Mouse (Mus musculus): ENCODE results near the gene Aox1.

The Aox1 gene

GRCm38 (mm10) chr1:58065151-58065550, 35.4 kb downstream of the Aox1 start:
- no peak for DNase-seq (ENCODE audit: low spot score)

DNA sequence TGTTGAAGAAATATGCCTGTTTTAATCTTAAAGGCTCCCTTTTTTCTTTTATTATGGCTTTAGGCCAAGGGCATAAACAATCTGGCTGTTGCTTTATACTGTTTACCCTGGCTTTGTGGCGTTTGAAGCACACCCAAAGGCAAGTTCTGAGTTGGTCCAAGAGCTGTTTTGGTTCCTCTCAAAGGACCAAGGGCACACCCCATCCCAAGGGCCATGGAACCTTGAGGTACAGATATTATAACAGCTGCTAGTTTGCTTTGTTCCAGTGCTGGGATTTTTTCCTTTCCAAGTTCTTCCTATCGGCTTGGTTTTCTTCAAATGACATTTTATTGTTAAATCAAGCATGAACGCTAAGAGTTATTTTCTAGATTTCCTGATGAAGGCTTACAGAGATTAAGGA, 35.9 kb downstream of the Aox1 start:
- DNase-seq (ENCODE audit: low spot score), result no peak

- DNase-seq (ENCODE audit: low spot score), result no peak
Measured at GRCm38 (mm10) chr1:58069181-58069580, 39.5 kb downstream of the Aox1 start.

- DNase-seq (ENCODE audit: low spot score), result no peak
Measured at GRCm38 (mm10) chr1:58070091-58070490, 40.4 kb downstream of the Aox1 start.

DNA sequence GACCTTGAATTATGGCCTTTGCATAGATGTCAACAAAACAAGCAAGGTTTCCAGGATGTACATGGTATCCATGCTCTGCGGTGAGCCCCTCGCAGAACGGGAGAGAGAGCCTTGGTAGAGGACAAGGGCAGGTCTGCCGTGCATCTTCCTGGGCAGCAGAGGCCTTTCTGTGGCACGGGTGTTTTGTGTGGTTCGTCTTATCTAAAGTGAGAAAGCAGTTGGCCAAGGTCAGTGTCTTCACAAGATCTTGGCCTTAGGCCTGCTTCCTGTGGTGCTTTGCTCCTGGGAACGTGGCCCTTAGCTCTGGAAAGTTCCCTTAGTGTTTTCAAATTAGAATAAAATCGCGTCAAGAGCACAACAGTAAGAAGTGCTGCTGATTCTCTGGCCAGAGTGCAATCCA, 41.3 kb downstream of the Aox1 start:
- no peak for DNase-seq (ENCODE audit: low spot score)

GRCm38 (mm10) chr1:58071509-58071908, 41.8 kb downstream of the Aox1 start:
- DNase-seq (ENCODE audit: low spot score), result no peak

GRCm38 (mm10) chr1:58072416-58072815, 42.7 kb downstream of the Aox1 start:
- no peak for DNase-seq (ENCODE audit: low spot score)

DNA sequence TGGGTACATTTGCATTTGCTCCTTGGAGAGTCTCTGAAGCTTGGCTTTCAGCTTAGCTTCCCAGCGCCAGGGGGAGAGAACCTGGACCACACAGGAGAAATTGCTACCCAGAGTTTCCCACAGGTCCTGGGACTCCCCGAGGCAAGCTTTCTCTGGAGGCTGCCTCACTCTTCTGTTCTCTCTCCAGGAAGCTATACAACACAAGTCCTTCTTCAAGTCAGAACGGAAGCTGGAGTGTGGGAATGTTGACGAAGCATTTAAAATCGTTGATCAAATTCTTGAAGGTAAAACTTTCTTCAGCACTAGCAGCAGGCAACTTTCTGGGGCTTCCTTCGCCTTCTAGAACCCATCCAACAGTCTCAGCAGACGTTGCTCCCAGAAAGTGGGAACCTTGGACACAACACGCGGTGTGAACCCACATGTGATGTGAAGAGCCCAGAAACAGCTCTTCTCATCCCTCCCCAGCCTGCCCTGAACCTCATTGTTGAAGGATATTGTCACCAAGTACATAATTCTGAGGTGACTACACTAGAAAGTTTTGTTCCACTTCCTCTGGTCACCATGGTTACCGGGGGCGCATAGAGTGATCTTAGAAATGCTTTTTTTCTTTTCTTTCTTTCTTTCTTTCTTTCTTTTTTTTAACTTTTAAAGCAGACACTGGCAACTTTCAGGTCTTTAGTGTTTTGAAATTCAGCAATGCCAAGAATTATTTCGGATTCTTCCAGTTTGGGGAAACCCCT, 43.4 kb downstream of the Aox1 start:
- DNase-seq (ENCODE audit: low spot score), result no peak

DNA sequence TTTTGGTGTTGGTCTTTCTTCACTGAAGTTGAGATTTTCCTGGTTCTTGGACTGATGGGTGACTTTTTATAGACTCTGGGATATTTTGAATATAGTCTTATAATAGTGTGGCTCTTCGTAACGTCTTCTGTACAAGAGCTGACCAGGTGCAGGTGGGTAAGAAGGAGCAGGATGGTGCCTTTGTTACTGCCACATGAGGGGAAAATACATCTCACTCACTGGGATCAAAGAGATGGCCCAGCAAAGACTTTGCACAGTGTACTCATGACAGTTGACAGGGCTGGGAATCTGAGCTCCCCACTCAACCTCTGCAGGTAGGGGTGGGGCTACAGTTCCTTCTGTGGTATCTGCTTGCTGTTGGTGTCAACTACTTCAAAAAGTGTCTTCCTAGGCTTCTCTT, 44.5 kb downstream of the Aox1 start:
- DNase-seq (ENCODE audit: low spot score), result no peak

GRCm38 (mm10) chr1:58077882-58078281, 48.2 kb downstream of the Aox1 start:
- DNase-seq (ENCODE audit: low spot score), result no peak

DNA sequence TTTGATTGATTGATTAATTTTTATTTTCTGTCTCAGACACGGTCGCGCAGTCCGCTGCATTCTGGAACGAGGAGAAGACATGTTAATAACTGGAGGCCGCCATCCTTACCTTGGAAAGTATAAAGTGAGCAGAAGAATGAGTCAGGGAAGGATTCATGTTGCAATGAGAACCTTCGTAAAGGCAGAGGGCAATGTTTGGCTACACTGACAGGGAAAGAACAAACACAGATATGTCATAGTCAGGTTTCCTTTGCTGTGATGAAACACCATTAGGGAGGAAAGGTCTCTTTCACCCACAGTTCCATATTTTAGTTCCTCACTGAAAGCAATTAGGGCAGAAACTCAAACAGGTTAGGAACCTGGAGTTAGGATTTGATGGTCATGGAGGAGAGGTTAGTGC, 48.7 kb downstream of the Aox1 start:
- DNase-seq (ENCODE audit: low spot score), result no peak

DNA sequence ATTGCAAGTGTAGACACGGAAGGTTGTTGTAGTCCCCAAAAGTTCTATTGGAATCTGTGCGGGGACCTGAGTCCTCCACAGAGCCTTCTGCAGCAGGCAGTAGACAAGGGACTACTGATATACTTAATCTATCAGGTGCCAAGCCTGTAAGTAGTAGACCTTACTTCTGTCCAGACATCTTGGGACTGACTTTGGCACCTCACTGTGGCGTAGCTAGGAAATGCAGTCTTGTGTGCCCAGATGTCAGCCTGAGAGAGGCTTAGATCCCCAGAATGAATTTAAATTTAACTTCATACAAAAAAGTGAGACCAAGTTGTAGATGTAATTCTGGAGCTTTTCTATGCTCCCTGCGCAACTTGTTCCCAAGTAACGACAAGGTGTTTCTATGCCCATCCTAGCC, 50.0 kb downstream of the Aox1 start:
- DNase-seq (ENCODE audit: low spot score), result no peak

DNA sequence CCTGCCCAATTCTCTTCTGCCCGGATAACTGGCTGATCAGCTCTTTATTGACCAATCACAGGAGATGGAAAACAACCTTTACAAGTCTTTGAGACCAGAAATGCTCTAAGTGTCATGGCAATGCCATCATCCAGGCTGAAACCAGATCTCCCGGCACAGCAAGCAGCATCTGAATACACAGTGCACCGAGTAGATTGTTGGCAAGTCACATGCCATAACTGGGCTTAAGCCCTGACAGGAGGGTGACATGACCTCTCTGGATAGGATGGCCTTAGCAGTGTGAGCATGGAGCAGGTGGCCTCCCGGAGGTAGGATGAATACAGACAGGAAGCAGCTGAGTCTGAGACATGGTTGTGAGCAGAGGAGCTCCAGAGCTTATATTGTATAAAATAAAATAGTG, 50.7 kb downstream of the Aox1 start:
- DNase-seq (ENCODE audit: low spot score), result no peak

DNA sequence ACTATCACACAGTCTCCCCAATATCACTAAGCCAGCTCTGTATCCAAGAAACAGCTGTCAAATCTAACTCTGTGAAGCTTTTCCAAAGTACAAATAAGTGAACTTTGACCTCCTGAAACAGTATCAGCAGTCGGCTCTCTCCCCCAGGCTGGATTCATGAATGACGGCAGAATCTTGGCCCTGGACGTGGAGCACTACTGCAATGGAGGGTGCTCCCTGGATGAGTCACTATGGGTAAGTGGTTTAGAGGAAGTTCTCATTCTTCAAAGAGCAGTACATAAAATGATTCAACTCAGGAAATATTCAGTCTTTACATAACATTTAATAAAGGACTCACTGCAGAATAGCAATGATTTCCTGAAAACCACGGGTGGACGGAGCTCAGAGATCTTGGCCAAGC, 51.6 kb downstream of the Aox1 start:
- no peak for DNase-seq (ENCODE audit: low spot score)

GRCm38 (mm10) chr1:58089316-58089715, 59.6 kb downstream of the Aox1 start:
- no peak for DNase-seq (ENCODE audit: low spot score)

DNA sequence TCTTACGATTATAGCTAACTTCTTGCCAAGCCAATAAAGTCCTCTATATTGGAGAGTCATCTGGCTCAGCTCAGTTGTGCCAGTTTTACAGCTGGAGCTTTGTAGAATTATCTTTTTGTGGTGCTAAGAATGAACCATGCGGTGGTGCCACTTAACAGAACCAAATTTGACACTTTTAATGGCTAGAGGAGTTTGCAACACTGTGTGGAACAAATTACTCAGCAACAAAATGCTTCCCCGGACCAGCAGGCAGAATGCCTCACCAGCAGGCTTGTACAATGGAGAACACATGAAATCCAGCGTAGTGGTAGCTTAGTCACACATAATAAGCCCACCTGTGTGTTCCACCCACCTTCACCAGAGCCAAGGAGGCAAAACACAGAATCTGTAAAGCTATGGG, 60.5 kb downstream of the Aox1 start:
- DNase-seq (ENCODE audit: low spot score), result no peak

GRCm38 (mm10) chr1:58091213-58091612, 61.5 kb downstream of the Aox1 start:
- DNase-seq (ENCODE audit: low spot score), result no peak

- no peak for DNase-seq (ENCODE audit: low spot score)
Measured at GRCm38 (mm10) chr1:58091992-58092560, 62.3 kb downstream of the Aox1 start.

DNA sequence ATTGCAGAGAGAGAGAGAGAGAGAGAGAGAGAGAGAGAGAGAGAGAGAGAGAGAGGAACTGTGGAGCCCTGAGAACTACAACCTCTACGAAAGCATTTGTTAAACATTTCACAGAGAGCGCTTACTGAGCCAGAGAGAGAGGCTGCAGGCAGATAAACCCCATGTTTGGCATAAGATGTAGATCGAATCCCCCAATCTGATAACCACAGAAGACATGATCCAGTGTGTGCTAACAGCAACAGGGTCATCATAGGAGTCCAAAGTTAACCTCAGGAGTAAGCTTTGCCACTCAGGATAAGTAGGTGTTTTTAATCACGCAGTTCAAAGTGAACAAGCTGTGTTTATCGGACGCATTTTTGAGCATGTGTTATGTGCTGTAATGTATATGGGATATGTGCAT, 67.6 kb downstream of the Aox1 start:
- DNase-seq (ENCODE audit: low spot score), result no peak

DNA sequence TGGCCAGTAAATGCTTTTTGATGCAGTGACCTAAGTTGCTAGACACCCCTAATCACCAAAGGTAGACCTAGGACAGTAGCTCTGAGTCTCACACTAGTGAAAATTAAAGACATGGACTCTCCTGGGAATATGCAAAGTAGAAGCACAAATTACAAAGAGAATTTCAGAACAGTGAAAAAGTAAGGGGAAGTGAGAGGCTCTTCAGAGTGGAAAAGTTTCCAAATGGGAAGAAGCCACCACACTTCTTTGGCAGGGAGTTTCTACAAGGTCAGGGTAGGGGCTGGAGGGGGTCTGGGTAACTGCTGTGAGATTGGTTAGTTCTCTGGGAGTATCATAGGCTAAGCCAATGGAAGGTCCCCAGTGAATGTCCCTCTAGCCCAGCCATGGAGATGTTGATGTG, 69.4 kb downstream of the Aox1 start:
- DNase-seq (ENCODE audit: low spot score), result no peak

DNA sequence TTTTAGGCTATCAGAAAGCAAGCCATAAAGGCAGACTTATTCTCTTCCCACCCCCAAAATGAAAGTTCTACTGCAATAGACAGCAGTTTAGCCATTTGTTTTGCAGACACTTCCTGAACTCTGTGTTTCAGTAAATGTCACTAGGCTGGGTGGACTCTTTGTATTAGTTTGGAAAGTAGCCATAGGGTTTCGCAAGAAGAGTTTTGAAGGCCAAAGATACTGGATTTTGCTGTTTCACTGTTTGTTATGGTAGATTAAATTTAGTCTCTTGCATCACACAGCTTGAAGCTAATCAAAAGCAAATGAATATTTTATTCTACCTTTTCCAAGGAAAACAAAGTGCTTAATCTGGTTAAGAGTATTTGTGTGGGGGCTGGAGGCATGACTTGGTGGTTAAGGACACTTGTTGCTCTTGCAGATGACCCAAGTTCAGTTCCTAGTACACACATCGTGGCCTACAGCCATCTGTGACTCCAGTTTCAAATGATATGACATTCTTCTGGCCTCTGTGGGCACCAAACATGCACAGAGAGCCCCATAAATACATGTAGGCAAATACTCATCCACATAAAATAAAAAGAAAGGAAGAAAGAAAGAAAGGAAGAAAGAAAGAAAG, 71.9 kb downstream of the Aox1 start:
- DNase-seq (ENCODE audit: low spot score), result no peak

DNA sequence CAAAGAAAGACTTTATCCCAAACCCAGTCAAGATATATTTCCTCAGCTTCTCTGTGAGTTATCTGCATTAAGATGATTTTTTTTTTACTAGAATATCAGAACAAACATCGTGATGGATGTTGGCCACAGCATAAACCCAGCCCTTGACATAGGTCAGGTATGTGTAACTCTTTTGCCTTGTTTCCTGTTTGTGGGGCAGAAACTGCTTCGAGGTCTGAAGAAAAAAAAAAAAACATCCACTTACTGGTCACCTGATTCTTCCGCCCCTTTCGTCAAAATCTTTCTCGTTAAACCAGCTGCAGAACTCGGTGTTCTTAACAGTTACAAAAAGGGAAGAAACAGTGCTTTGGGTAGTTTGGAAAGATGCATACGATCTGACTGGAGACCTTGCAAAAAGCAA, 72.8 kb downstream of the Aox1 start:
- DNase-seq (ENCODE audit: low spot score), result no peak

DNA sequence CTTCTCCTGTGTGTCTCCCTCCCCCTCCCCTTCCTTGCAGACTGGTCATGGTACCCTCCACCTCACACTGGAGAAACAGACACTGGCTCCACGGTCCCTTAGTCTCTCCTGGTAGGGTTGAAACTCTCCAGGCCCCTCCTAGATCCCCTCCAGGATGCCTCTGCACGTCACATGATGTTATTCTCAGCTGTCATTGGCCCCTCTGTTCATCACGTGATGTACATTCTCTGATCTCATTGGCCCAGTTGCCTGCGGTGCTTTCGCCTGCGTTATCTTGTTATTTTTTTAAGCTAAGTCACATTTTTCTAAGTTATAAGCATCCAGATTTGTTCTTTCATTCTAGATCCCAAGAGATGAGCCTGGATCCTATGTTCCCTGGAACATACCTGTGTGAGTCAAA, 76.0 kb downstream of the Aox1 start:
- no peak for DNase-seq (ENCODE audit: low spot score)

GRCm38 (mm10) chr1:58107066-58107465, 77.3 kb downstream of the Aox1 start:
- DNase-seq (ENCODE audit: low spot score), result no peak
